Mouse (Mus musculus) gastrocnemius, postnatal 4 days (tissue): ENCODE data around the gene Rapgef6. TPM values are rescaled to one million over a fixed set of nuclear protein-coding genes. Genes with fewer than 3 reads are reported as not detected.

Experiments
- DNase-seq, 2 experiments: peaks; one replicate each; pipeline ENCODE4 v3.0.0; 2021 to 2022; ENCODE audit warnings: low spot score in 2 of 2, mixed read lengths in 2 of 2
- long read RNA-seq, 2 experiments: library from polyadenylated mRNA; stranded (forward); transcript quantifications; one replicate each; pipeline ENCODE4 v2.0.0; 2021
- total RNA-seq, 2 experiments: library from RNA; stranded (reverse); gene quantifications; 2 replicates each; pipeline ENCODE4 v1.2.3; 2021

Gene Rapgef6
- 10 to 100 TPM; 18.6 to 19.5 TPM for total RNA-seq
- long read RNA-seq, experiment 1, full-length matches to known transcripts: 3 of 5 reads
- long read RNA-seq, experiment 1, partial matches to known transcripts: 1 of 5 reads
- long read RNA-seq, experiment 1, other reads (novel, unspliced or antisense): 1 of 5 reads
- long read RNA-seq, experiment 2, full-length matches to known transcripts: 1 of 4 reads
- long read RNA-seq, experiment 2, partial matches to known transcripts: 2 of 4 reads
- long read RNA-seq, experiment 2, other reads (novel, unspliced or antisense): 1 of 4 reads

- DNase-seq: peak; percentile 98
These were observed at the start of gene Rapgef6 for GRCm38 (mm10) chr11:54522529-54523430. Gene Rapgef6 (plus strand): TSS chr11:54522847.

DNA sequence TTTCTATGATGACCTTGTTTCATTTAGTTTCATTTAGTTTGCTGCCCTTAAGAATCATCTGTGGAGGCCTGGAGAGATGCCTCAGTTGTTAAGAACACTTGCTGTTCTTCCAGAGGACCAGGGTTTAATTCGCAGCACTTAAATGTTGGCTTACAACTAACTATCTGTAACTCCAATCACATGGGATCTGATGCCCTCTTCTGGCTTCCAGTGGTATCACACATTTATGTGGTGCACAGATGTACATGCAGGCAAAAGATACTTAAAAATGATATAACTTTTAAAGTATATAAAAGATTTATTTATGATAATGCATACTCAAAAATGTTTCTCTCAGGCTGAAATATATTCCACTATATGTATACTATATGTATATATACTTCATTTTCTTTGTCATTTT lies 44.2 kb upstream of the Rapgef6 start:
- no peak for DNase-seq

DNA sequence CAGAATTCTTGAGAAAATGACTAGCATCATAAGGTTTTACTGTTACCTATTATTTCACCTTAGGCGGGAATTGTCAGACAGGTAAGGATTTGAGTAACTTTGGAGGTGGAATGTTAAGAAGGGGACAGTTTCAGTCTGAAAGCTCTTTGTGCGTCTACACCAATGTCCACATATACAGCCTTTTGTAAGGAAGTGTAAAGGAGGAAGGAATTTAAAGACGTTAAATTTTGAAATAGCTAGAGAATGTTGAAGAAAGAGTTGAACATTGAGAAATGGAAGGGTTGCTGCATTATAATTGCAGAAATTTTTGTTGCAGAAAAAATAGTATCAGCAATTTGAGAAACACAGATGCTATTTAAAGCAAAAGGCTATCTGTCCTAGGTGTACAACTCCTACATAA lies 36.6 kb upstream of the Rapgef6 start:
- no peak for DNase-seq

DNA sequence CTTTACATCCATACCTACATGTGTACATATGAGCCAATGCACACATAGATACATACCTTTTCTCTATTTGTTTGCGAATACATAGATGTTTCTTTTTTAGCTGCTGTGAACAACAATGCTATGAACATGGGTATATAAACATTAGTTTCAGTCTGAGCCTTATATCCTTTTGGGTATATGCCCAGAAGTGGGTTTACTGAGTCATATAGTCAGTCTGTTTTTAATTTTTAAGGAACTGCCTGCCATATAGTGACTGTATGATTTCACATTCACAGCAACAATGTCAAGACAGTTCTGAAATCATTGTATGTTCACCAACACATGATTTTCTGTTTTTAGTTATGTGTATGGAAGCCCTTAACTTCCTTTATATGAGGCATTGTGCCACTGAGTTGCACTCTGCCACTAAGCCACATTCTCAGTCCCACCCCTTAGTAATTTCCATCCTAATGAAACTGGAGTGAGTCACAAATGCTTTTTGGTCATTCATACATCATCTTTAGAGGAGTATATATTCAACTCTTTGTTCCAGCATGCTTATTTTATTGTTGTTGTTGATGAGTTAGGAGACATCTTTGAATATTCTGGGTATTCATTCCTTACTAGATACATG lies 30.6 kb upstream of the Rapgef6 start:
- DNase-seq: no peak

DNA sequence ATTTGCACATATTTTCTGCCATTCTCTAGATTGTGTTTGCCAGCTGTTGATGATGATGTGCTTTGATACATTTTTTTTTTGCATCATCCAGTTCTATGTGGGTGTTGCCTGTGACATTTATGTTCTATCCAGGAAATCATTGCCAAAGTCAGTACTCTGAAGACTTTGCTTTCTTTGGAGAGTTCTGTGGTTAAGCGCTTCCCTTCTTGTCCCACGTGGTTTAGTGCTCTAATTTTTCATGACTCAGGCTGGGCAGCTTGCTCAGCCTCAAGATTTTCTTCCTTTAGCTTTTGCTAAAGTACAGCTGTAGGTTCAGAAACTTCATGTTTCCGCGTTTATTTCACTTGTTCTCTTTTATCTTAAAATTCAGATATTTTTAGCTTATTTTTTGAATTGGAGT lies 30.1 kb upstream of the Rapgef6 start:
- no peak for DNase-seq

GRCm38 (mm10) chr11:54499838-54500237 lies 22.8 kb upstream of the Rapgef6 start:
- DNase-seq: no peak

GRCm38 (mm10) chr11:54502546-54503245 lies 20.0 kb upstream of the Rapgef6 start:
- DNase-seq: no peak

- DNase-seq: no peak
These were observed 9.1 kb upstream of the Rapgef6 start for GRCm38 (mm10) chr11:54513584-54513983.

DNA sequence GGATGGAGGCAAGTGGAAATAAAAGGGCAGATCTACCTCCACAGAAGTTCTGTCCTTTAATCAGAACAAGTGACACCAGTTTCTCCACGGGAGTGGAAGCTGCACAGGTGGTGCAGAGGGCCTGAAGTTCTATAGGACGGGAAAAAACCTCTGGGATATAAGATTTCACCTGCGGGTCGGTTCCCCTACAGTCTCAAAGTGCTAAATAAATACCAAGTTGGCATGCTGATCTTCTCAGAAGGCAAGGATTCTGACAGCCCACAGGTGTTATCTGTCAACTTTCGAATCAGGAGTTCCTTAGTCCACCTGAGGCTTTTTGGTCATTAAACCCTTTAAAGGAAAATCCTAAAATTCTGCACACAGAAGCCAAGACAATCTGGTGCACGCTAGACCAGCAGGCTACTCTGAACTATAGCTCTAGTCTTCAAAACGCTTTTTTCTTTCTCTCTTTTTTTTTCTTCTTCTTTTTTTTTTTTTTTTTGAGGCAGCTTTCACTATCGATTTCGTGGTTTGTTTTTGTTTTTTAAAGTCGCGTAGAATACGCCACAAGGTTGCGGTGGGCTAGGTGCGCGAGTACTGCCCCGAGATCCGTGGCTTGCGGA lies 619 bp upstream of the Rapgef6 start:
- DNase-seq: no peak

DNA sequence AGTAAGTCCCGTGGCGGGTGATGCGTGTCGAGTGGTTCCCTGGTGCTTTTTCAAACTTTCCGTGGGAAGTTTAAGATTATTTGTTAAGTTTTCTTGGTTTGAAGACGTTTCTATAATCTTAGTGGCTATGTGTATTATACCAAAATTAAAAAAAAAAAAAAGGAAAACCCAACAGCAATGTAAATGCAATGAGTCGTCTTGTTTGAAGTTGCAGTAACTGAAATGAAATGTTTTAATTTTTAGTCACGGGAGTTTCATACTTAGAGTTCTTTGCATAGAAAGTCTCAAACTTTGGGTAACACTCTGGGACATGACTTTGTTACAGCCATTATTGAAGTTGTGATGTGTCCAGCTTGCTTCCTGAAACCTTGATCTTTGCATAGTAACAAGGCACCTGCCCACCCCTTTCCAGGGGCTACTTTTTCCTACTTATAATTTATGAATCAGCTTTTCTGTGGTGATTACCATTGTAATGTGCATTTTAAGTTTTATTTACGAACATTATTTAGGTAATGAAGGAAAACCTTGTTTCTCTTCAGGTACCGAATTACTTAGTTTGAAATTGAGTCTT lies 869 bp downstream of the Rapgef6 start:
- DNase-seq: no peak

- DNase-seq: no peak
These were observed 5.4 kb downstream of the Rapgef6 start for GRCm38 (mm10) chr11:54528002-54528401.

GRCm38 (mm10) chr11:54530391-54530790 lies 7.7 kb downstream of the Rapgef6 start:
- peak in 1 of 2 experiments; percentile 46 for DNase-seq

DNA sequence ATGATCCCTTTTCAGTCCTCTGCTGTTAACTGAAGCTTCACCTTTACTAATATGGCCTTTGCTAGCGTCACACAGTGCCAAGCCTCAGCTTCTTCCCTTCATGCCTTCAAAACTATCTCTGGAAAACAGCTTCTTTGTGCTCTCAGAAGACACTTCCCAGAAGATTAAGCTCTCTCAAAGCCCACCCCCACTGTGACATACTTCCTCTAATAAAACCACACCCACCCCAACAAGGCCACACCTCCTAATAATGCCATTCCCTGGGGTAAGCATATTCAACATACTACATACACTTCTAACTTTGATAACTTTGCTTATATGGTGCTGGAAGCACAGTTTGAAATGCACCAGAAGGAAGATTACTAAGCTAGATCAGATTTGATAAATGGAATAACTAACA lies 8.3 kb downstream of the Rapgef6 start:
- no peak for DNase-seq

GRCm38 (mm10) chr11:54533834-54534233 lies 11.2 kb downstream of the Rapgef6 start:
- no peak for DNase-seq

DNA sequence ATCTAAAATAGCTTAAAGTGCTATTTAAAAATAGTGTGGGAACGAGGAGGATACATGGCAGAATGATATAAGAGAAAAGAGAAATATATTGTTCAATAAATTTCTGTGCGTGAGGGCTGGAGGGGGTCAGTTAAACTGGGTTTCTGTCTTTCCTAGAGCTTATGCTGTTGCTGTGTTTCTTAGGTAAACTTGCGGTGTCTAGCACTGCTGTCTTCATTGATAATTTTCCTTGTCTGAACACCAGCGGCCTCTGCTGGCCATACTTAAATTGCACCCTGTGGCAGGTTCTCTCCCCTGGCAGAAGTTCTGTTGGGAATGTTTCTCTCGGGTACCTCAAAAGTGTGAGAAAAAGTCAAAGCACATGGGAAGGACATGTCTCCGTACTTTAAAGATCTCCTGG lies 12.2 kb downstream of the Rapgef6 start:
- DNase-seq: peak; percentile 42 to 64

DNA sequence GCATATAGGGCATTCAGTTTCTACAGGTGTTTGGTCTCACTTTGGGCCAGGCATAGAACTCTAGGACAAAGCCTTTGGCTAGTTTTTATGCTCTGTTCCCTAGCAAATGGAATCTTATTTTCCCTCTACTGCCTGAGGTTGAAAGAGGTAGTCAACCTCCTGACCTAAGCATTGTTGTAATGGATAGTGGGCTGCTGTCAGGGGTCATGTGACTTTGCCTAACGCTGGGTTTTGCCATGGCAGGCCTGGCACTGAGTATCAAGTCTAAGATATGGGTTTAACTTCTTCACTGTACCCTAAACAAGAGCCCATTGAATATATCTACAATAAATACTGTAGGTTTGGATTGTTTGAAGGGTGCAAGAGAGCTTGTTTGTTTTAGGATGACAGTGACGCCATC lies 16.4 kb downstream of the Rapgef6 start:
- DNase-seq: no peak

GRCm38 (mm10) chr11:54539486-54539885 lies 16.8 kb downstream of the Rapgef6 start:
- no peak for DNase-seq

- DNase-seq: no peak
These were observed 17.7 kb downstream of the Rapgef6 start for GRCm38 (mm10) chr11:54540328-54540727.

- DNase-seq: no peak
These were observed 19.8 kb downstream of the Rapgef6 start for GRCm38 (mm10) chr11:54542414-54542813.

GRCm38 (mm10) chr11:54554970-54555369 lies 32.3 kb downstream of the Rapgef6 start:
- no peak for DNase-seq

GRCm38 (mm10) chr11:54562761-54563160 lies 40.1 kb downstream of the Rapgef6 start:
- no peak for DNase-seq
